8 mouse cellular contexts compared by ENCODE assay signal in the genomic region with DNA sequence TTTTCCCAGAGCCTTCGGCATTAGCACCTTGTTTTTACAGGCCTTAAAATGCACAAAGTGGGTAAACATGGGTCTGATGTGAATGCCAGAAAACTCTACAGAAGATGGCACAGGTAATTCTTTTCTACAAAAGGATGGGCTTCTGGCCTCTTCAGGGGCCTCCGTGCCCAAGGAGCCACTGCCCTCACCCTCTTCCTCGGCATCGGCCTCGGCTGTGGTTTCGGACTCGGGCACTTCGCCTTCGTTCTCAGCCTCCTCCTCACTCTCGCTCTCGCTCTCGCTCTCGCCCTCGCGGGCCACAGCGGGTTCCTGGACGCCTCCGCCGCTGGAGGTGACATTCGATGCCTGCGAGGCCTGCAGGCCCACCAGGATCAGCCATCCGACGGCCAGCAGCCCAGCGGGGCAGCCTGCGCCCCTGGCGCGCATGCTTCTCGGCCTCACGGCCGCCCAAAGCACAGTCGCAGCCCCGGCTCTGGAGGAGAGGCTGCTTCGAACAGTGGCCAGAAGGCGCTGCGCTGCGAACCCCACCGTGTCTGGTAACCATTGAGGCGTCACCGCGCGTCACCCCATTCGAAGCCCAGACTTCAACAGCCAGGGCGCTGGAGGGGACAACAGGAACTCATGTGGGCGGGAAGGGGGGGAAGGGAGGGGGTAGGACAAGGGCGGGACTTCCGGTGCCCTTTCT. TPM values are rescaled to one million over a fixed set of nuclear protein-coding genes. Genes with fewer than 3 reads are reported as not detected.
DNase-seq lines count a peak whose midpoint lies in the region; ATAC-seq and TF ChIP-seq lines count a peak whose summit lies in the region.

Gene Spaca1, minus strand, starts transcription at position 621 of the 685 bp plus-strand sequence.

- DNase-seq in lung, adult 2 months = no peak
- no peak for DNase-seq in lung, postnatal 36 days
- peak; percentile 9 for DNase-seq in cerebellum, adult 9-11 months
- DNase-seq in liver, adult 2 months (ENCODE audit: extremely low read depth, low read depth, low spot score) = no peak
- DNase-seq in retina, postnatal 1 day = peak; percentile 42
- DNase-seq in urinary bladder, postnatal 25 days (ENCODE audit: low spot score) = no peak
- DNase-seq in spleen, adult 18-20 months = no peak

- no peak for ATAC-seq in heart, embryonic 16.5 days (replicated peaks; ENCODE audit: extremely low read depth, insufficient read depth, low FRiP score)

- no peak within 1 kb of the TSS for H3K27ac ChIP-seq in heart, embryonic 16.5 days (ENCODE audit: low read length)
- no peak within 1 kb of the TSS for H3K27ac ChIP-seq in liver, adult 2 months (replicated peaks; ENCODE audit: insufficient read depth, low read depth, low read length)

- 44% methylated on average over 46 of the region's 46 CpGs for WGBS in lung, adult 2 months
- WGBS in heart, embryonic 16.5 days = 43% methylated on average over 46 of the region's 46 CpGs
- WGBS in liver, adult 2 months = 41% methylated on average over 46 of the region's 46 CpGs

- H3K9ac ChIP-seq in heart, embryonic 16.5 days (ENCODE audit: low read length) = peak within 1 kb of the TSS; percentile 58
- H3K9ac ChIP-seq in liver, adult 2 months (ENCODE audit: low read depth, low read length) = no peak within 1 kb of the TSS

- H3K4me3 ChIP-seq in lung, adult 2 months (replicated peaks; ENCODE audit: extremely low read depth, low read depth, low read length) = peak within 1 kb of the TSS; percentile 16
- H3K4me3 ChIP-seq in heart, embryonic 16.5 days (ENCODE audit: low read length) = peak within 1 kb of the TSS; percentile 41
- H3K4me3 ChIP-seq in liver, adult 2 months (ENCODE audit: insufficient read depth, low read depth, low read length) = peak within 1 kb of the TSS; percentile 33; the same call in 1 of the 2 replicates

- H3K9me3 ChIP-seq in heart, embryonic 16.5 days (replicated peaks; ENCODE audit: control insufficient read depth, low read length) = no peaks in the 10 kb centered on the region; the same call in 1 of the 2 replicates

- H3K79me2 ChIP-seq in liver, adult 2 months (ENCODE audit: control insufficient read depth, insufficient read depth, low read length) = no peaks in the 10 kb centered on the region

- no peaks in the 10 kb centered on the region for H3K4me1 ChIP-seq in lung, adult 2 months (ENCODE audit: control insufficient read depth, insufficient read depth, low read length)
- H3K4me1 ChIP-seq in heart, embryonic 16.5 days (ENCODE audit: control insufficient read depth, insufficient read depth, low read length) = no peaks in the 10 kb centered on the region
- no peaks in the 10 kb centered on the region for H3K4me1 ChIP-seq in liver, adult 2 months (ENCODE audit: control insufficient read depth, insufficient read depth, low read length)

- no peaks in the 10 kb centered on the region for H3K27me3 ChIP-seq in heart, embryonic 16.5 days (ENCODE audit: control insufficient read depth, insufficient read depth, low read length)
- H3K27me3 ChIP-seq in liver, adult 2 months (ENCODE audit: control insufficient read depth, insufficient read depth, low read length) = peaks cover 4% of the 10 kb centered on the region; the same call in 1 of the 2 replicates

- no peaks in the 10 kb centered on the region for H3K36me3 ChIP-seq in heart, embryonic 16.5 days (ENCODE audit: control insufficient read depth, insufficient read depth)
- no peaks in the 10 kb centered on the region for H3K36me3 ChIP-seq in liver, adult 2 months (ENCODE audit: control insufficient read depth, insufficient read depth, low read length)

- TF ChIP-seq CTCF in lung, adult 2 months (IDR thresholded peaks at IDR 0.05; ENCODE audit: insufficient read depth, low read length) = no peak
- no peak for TF ChIP-seq CTCF in liver, adult 2 months (IDR thresholded peaks at IDR 0.05; ENCODE audit: low read depth, low read length)

- TF ChIP-seq POLR2A in lung, adult 2 months (IDR thresholded peaks at IDR 0.05; ENCODE audit: borderline replicate concordance, extremely low read depth, low read depth, low read length) = no peak
- no peak for TF ChIP-seq POLR2A in liver, adult 2 months (IDR thresholded peaks at IDR 0.05; ENCODE audit: extremely low read depth, insufficient read depth, low read length)

- peak within 1 kb of the TSS; percentile 64 for H3K4me2 ChIP-seq in heart, embryonic 16.5 days (ENCODE audit: low read depth, low read length)

RNA-seq across cellular contexts. Expression of gene Spaca1, which starts in this region (rescaled TPM):
- 0.60 and 0.68 TPM in 2 replicates for polyA plus RNA-seq in lung, adult 2 months (2012; rRNA removed)
- polyA plus RNA-seq in heart, embryonic 16.5 days (2015; fragmentation: Nextera tagmentation; extraction: Ambion mirVana) = 0.85 and 0.90 TPM in 2 replicates
- total RNA-seq in liver, adult 2 months (2014; rRNA removed) = 0.09 TPM in 1 of 2 replicates, not detected in the other
- polyA plus RNA-seq in liver, adult 2 months (2012; rRNA removed) = not detected in 2 replicates

Comparison
In these comparisons a context has a peak if more than half of its experiments do, and no peak if none do; other contexts are left out.
1. DNase-seq: peak in cerebellum, adult 9-11 months (single experiment) and retina, postnatal 1 day (single experiment); none in lung, adult 2 months (single experiment), lung, postnatal 36 days (single experiment), liver, adult 2 months (single experiment), urinary bladder, postnatal 25 days (single experiment) and spleen, adult 18-20 months (0 of 2).
2. Peak in every context shown above with its lines, with median percentiles within 50 percentile points of each other: H3K4me3 ChIP-seq.